Mouse (Mus musculus) CH12.LX (cell line): Measurements from ENCODE around the gene Mpp4. TPM values are rescaled to one million over a fixed set of nuclear protein-coding genes. Genes with fewer than 3 reads are reported as not detected.

ENCODE experiments used
- DNase-seq: peaks from one replicate; pipeline ENCODE4 v3.0.0-alpha.2; 2013; ENCODE audit errors: extremely low read depth
- H3K27ac ChIP-seq: 2 replicates; pipeline ENCODE4 v1.5.1; 2012; ENCODE audit warnings: low read depth, mild to moderate bottlenecking, control low read depth, moderate library complexity; ENCODE audit not compliant: insufficient read depth
- H3K27me3 ChIP-seq: replicated peaks from 2 replicates; pipeline ENCODE3; 2012; ENCODE audit warnings: inconsistent platforms
- H3K36me3 ChIP-seq, 2 experiments: replicated peaks in 1 of 2; 2 replicates each; pipeline versions ENCODE3 to v1.6.1; 2012; ENCODE audit warnings: inconsistent platforms in 1 of 2, low read length in 1 of 2, mild to moderate bottlenecking in 1 of 2, mixed read lengths in 1 of 2, moderate library complexity in 1 of 2; ENCODE audit not compliant: control insufficient read depth in 1 of 2, insufficient read depth in 1 of 2
- H3K4me1 ChIP-seq, 2 experiments: 2 replicates each; pipeline ENCODE4 v1.6.1; 2012; ENCODE audit warnings: inconsistent platforms in 1 of 2, moderate library complexity in 1 of 2; ENCODE audit not compliant: insufficient read depth in 2 of 2, control insufficient read depth in 1 of 2
- H3K4me2 ChIP-seq: 2 replicates; pipeline ENCODE4 v1.6.1; 2012; ENCODE audit warnings: low read depth, mild to moderate bottlenecking, control low read depth; ENCODE audit not compliant: poor library complexity, insufficient read depth, severe bottlenecking
- H3K4me3 ChIP-seq, 3 experiments: fragments of 150-350 bp in 1 of 3; sonication (generic) in 1 of 3; replicated peaks in 1 of 3; 2 replicates each; pipeline versions ENCODE3 to v1.5.1; 2011 to 2012; ENCODE audit warnings: low read depth in 2 of 3, low read length in 2 of 3, mild to moderate bottlenecking in 2 of 3, moderate library complexity in 2 of 3, control low read depth in 1 of 3, improper control_type of control experiment in 1 of 3, inconsistent platforms in 1 of 3, mixed read lengths in 1 of 3; ENCODE audit not compliant: poor library complexity in 1 of 3
- H3K79me2 ChIP-seq: replicated peaks from 2 replicates; pipeline ENCODE4 v1.6.1; 2012; ENCODE audit warnings: mild to moderate bottlenecking, moderate library complexity; ENCODE audit not compliant: control insufficient read depth, poor library complexity, insufficient read depth, severe bottlenecking; ENCODE audit errors: extremely low read depth
- H3K9ac ChIP-seq: 2 replicates; pipeline ENCODE4 v1.6.1; 2012; ENCODE audit warnings: low read depth, mild to moderate bottlenecking, control low read depth, moderate library complexity; ENCODE audit not compliant: insufficient read depth
- H3K9me3 ChIP-seq: replicated peaks from 2 replicates; pipeline ENCODE3; 2012; ENCODE audit warnings: low read length, inconsistent platforms, mixed read lengths
- BHLHE40 ChIP-seq: IDR thresholded peaks from 2 replicates; pipeline ENCODE4 v1.6.1; 2011; ENCODE audit warnings: mild to moderate bottlenecking, low read depth, low read length, improper control_type of control experiment
- CTCF ChIP-seq, 2 experiments: IDR thresholded peaks in 1 of 2; conservative IDR thresholded peaks in 1 of 2; 2 replicates each; pipeline ENCODE4 v1.5.1; 2011 to 2012; ENCODE audit warnings: low read depth in 2 of 2, low read length in 2 of 2, improper control_type of control experiment in 1 of 2, inconsistent platforms in 1 of 2, mild to moderate bottlenecking in 1 of 2, moderate library complexity in 1 of 2
- GABPA ChIP-seq: IDR thresholded peaks from 2 replicates; pipeline ENCODE4 v1.6.1; 2012; ENCODE audit warnings: low read depth, low read length, improper control_type of control experiment, inconsistent platforms; ENCODE audit not compliant: insufficient replicate concordance
- HCFC1 ChIP-seq: IDR thresholded peaks from 2 replicates; pipeline ENCODE4 v1.6.1; 2012; ENCODE audit warnings: low read depth, mild to moderate bottlenecking, inconsistent platforms, low read length, improper control_type of control experiment
- IRF4 ChIP-seq: IDR thresholded peaks from 2 replicates; pipeline ENCODE4 v1.6.1; 2014; ENCODE audit warnings: low read depth, mild to moderate bottlenecking, inconsistent platforms, low read length, improper control_type of control experiment
- KAT2A ChIP-seq: IDR thresholded peaks from 2 replicates; pipeline ENCODE4 v1.6.1; 2012; ENCODE audit warnings: low read length, improper control_type of control experiment, inconsistent platforms; ENCODE audit not compliant: insufficient replicate concordance
- MAFK ChIP-seq: IDR thresholded peaks from 2 replicates; pipeline ENCODE4 v1.6.1; 2011; ENCODE audit warnings: low read length, improper control_type of control experiment; ENCODE audit not compliant: insufficient replicate concordance
- MAZ ChIP-seq: IDR thresholded peaks from 2 replicates; pipeline ENCODE4 v1.6.1; 2012; ENCODE audit warnings: low read depth, mild to moderate bottlenecking, inconsistent platforms, low read length, improper control_type of control experiment, moderate library complexity
- MXI1 ChIP-seq: IDR thresholded peaks from 2 replicates; pipeline ENCODE4 v1.6.1; 2011; ENCODE audit warnings: mild to moderate bottlenecking, low read depth, low read length, improper control_type of control experiment
- MYC ChIP-seq: IDR thresholded peaks from 2 replicates; pipeline ENCODE4 v1.6.1; 2011; ENCODE audit warnings: low read depth, mild to moderate bottlenecking, improper control_type of control experiment, low read length
- POLR2A ChIP-seq: IDR thresholded peaks from 2 replicates; pipeline ENCODE4 v1.6.1; 2011; ENCODE audit warnings: low read depth, mild to moderate bottlenecking, improper control_type of control experiment, low read length
- POLR2AphosphoS2 ChIP-seq: IDR thresholded peaks from 2 replicates; pipeline ENCODE4 v1.6.1; 2011; ENCODE audit warnings: low read depth, low read length, improper control_type of control experiment
- RAD21 ChIP-seq: IDR thresholded peaks from 2 replicates; pipeline ENCODE4 v1.6.1; 2011; ENCODE audit warnings: low read depth, mild to moderate bottlenecking, low read length, improper control_type of control experiment, moderate library complexity
- RCOR1 ChIP-seq: conservative IDR thresholded peaks from 2 replicates; pipeline ENCODE4 v1.6.1; 2012; ENCODE audit warnings: low read depth, mild to moderate bottlenecking, inconsistent platforms, low read length, improper control_type of control experiment
- UBTF ChIP-seq: IDR thresholded peaks from 2 replicates; pipeline ENCODE4 v1.6.1; 2012; ENCODE audit warnings: low read depth, mild to moderate bottlenecking, inconsistent platforms, low read length, improper control_type of control experiment, moderate library complexity
- USF2 ChIP-seq: conservative IDR thresholded peaks from 2 replicates; pipeline ENCODE4 v1.6.1; 2011; ENCODE audit warnings: low read depth, low read length, improper control_type of control experiment
- ZC3H11A ChIP-seq: IDR thresholded peaks from 2 replicates; pipeline ENCODE4 v1.6.1; 2012; ENCODE audit warnings: low read depth, mild to moderate bottlenecking, inconsistent platforms, low read length, improper control_type of control experiment
- ZMIZ1 ChIP-seq: IDR thresholded peaks from 2 replicates; pipeline ENCODE4 v1.6.1; 2012; ENCODE audit warnings: low read depth, mild to moderate bottlenecking, inconsistent platforms, low read length, improper control_type of control experiment
- dilution Hi-C: fragments of 300-500 bp; cut with MboI; formaldehyde crosslinking; loops from 2 replicates; pipeline ENCODE4 v1.14.3; 2020; ENCODE audit warnings: low sequenced_read_pairs; ENCODE audit not compliant: extremely low pct_unique_long_range_greater_than_20kb, extremely low pct_ligation_motif_present
- in situ Hi-C: fragments of 300-500 bp; cut with MboI; formaldehyde crosslinking; loops from 3 replicates; pipeline ENCODE4 v1.14.3; 2019; ENCODE audit warnings: low sequenced_read_pairs, low pct_ligation_motif_present, low pct_unique_long_range_greater_than_20kb, mixed read lengths
- polyA plus RNA-seq: library from polyadenylated mRNA; unstranded; fragments of >175 nt; gene quantifications from 2 replicates; pipeline ENCODE4 v1.2.1, GENCODE M21; 2012; ENCODE audit warnings: low read depth; ENCODE audit not compliant: insufficient read length
- total RNA-seq, 2 experiments: library from RNA; depleted of rRNA; stranded (reverse); fragments of 300-350 nt in 1 of 2; fragments of >200 nt in 1 of 2; gene quantifications; 2 replicates each; pipeline ENCODE4 v1.2.3; 2012 to 2014

Gene Mpp4
- total and polyA plus RNA-seq, 3 experiments = 0.79 to 2.8 (median 1.1) TPM

DNA sequence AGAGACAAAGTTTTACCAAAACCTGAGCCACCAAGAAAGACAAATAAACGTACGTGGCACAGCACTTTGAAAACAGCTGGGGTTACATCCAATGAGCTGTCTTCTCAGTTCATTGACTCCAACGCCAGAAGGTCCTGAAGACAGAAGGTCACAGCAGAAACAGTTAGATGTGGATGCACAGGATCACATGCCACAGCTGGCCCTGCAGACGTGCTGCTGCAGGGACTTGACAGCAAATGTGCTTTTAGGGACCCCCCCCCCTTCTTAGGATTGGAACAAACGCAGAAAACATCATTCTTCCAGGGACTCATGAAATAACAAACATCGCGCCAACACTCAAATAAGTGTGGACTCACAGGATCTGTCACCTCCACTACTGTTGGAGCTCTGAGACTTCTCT is 34.3 kb downstream of the Mpp4 start:
- no peaks in the 10 kb centered on the region for H3K27me3 ChIP-seq
- TF ChIP-seq ZC3H11A (no peak), POLR2A (no peak), UBTF (no peak)
- no peak for DNase-seq

DNA sequence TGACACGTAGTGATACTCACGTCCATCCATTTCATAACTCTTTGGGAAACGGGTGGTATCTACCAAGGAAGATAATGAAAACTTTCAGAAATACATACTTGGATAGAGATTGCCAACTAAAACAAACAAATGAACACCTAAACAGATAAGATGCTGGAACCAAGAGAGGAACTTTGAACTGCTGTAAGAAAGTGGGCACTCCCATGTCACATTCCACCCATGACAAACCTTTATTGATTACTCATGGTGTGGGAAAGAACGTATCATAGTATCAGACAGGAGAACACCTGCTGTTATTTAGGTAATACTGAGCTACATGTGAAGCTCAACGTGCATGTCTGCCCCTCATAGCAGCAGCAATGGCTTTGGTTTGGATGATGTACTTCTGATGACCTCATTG is 37.6 kb downstream of the Mpp4 start:
- no peaks in the 10 kb centered on the region for H3K27me3 ChIP-seq
- H3K4me2 ChIP-seq = no peak overlapping the region
- TF ChIP-seq BHLHE40 (no peak), USF2 (no peak), ZMIZ1 (no peak), RCOR1 (no peak), IRF4 (no peak), POLR2A (no peak), MXI1 (no peak), POLR2AphosphoS2 (no peak), RAD21 (no peak), GABPA (no peak), MAZ (no peak), KAT2A (no peak), MYC (no peak), MAFK (no peak), CTCF (conservative IDR thresholded peaks at IDR 0.05 in 1 of 2, IDR thresholded peaks at IDR 0.05 in 1 of 2; ENCODE audit: low read depth in 2 of 2, low read length in 2 of 2) (no peak), HCFC1 (no peak)
- DNase-seq = no peak
- H3K9me3 ChIP-seq = no peaks in the 10 kb centered on the region
- H3K79me2 ChIP-seq = no peaks in the 10 kb centered on the region
- no peaks in the 10 kb centered on the region for H3K36me3 ChIP-seq
- in situ Hi-C loops = loop anchor here (25.0 kb wide), 1 partner anchor 363 kb away; no protein-coding TSS in a partner anchor
- H3K4me1 ChIP-seq = peaks cover 0 to 5% of the 10 kb centered on the region in 2 experiments; a peak in 3 of 4 replicates
- no peak overlapping the region for H3K9ac ChIP-seq
- no peak overlapping the region for H3K27ac ChIP-seq
- dilution Hi-C loops = no loop called here
- no peak overlapping the region for H3K4me3 ChIP-seq

More for the DNA sequence above, 34.3 kb downstream of the Mpp4 start:
- H3K4me3 ChIP-seq = no peak overlapping the region
- H3K4me2 ChIP-seq = no peak overlapping the region
- no peaks in the 10 kb centered on the region for H3K9me3 ChIP-seq
- H3K79me2 ChIP-seq = no peaks in the 10 kb centered on the region
- no peaks in the 10 kb centered on the region; a peak in 1 of 4 replicates for H3K4me1 ChIP-seq
- no peak overlapping the region for H3K9ac ChIP-seq
- dilution Hi-C loops (no loop called here), in situ Hi-C loops (loop anchor here (25.0 kb wide), 1 partner anchor 367 kb away; no protein-coding TSS in a partner anchor)
- H3K27ac ChIP-seq = no peak overlapping the region
- H3K36me3 ChIP-seq = no peaks in the 10 kb centered on the region
